Mouse (Mus musculus) intestine, embryonic 16.5 days (tissue): Measurements from ENCODE around the gene Lrrc8a. TPM values are rescaled to one million over a fixed set of nuclear protein-coding genes. Genes with fewer than 3 reads are reported as not detected.

Experiments
- ATAC-seq: fragments of 200-750 bp; cut with Nextera tagmentation; 2 replicates; pipeline ENCODE4 v1.8.0; 2017; ENCODE audit warnings: moderate TSS enrichment, moderate library complexity
- H3K27ac ChIP-seq: fragments of 300-500 bp; sonication (generic); 2 replicates; pipeline ENCODE4 v1.5.1; 2014; ENCODE audit warnings: mild to moderate bottlenecking, low read length
- H3K27me3 ChIP-seq: fragments of 300-500 bp; sonication (generic); replicated peaks from 2 replicates; pipeline ENCODE4 v1.6.1; 2014; ENCODE audit warnings: low read length, control low read depth, mixed read lengths; ENCODE audit not compliant: control insufficient read depth, insufficient read depth
- H3K36me3 ChIP-seq: fragments of 300-500 bp; sonication (generic); 2 replicates; pipeline ENCODE4 v1.6.1; 2014; ENCODE audit warnings: low read length, control low read depth; ENCODE audit not compliant: control insufficient read depth, insufficient read depth
- H3K4me1 ChIP-seq: fragments of 300-500 bp; sonication (generic); 2 replicates; pipeline ENCODE4 v1.6.1; 2014; ENCODE audit warnings: low read length, control low read depth, mixed read lengths; ENCODE audit not compliant: control insufficient read depth, insufficient read depth
- H3K4me2 ChIP-seq: fragments of 300-500 bp; sonication (generic); 2 replicates; pipeline ENCODE4 v1.6.1; 2014; ENCODE audit warnings: low read depth, low read length, control low read depth
- H3K4me3 ChIP-seq: fragments of 300-500 bp; sonication (generic); 2 replicates; pipeline ENCODE4 v1.5.1; 2014; ENCODE audit warnings: mild to moderate bottlenecking, low read length
- H3K9ac ChIP-seq: fragments of 300-500 bp; sonication (generic); 2 replicates; pipeline ENCODE4 v1.6.1; 2014; ENCODE audit warnings: low read depth, low read length
- H3K9me3 ChIP-seq: fragments of 300-500 bp; sonication (generic); 2 replicates; pipeline ENCODE4 v1.6.1; 2016; ENCODE audit warnings: low read length, control low read depth; ENCODE audit not compliant: control insufficient read depth
- WGBS: fragments of 180-500 bp; shearing (Covaris S2); extraction: QIAGEN DNeasy Blood & Tissue Kit; methylation state at CpG from one replicate; pipeline ENCODE4 v1.1.7; 2014; 5-methylcytosine and 5-hydroxymethylcytosine counted together
- polyA plus RNA-seq: library from polyadenylated mRNA; unstranded; fragments of >200 nt; fragmentation: Nextera tagmentation; extraction: Ambion mirVana; gene quantifications from 2 replicates; pipeline ENCODE4 v1.2.1, GENCODE M21; 2015

The Lrrc8a gene
- polyA plus RNA-seq = 37.4 and 40.1 TPM in 2 replicates

- WGBS = under 1% methylated on average over 54 of the region's 67 CpGs
These were observed at the start of gene Lrrc8a for GRCm38 (mm10) chr2:30237199-30237880. Gene Lrrc8a, plus strand, starts transcription at chr2:30237715.

GRCm38 (mm10) chr2:30191790-30192580 is 45.5 kb upstream of the Lrrc8a start:
- H3K27ac ChIP-seq = no peak overlapping the region; the same call in 1 of the 2 replicates
- 81% methylated on average over 12 of the region's 12 CpGs for WGBS
- no peak; the same call in 1 of the 2 replicates for ATAC-seq

More at GRCm38 (mm10) chr2:30237199-30237880, at the start of gene Lrrc8a:
- Histone ChIP-seq H3K36me3 (peaks cover 12% of the 10 kb centered on the region), H3K4me3 (peak within 1 kb of the TSS; percentile 76), H3K4me2 (peak within 1 kb of the TSS; percentile 66), H3K9ac (peak within 1 kb of the TSS; percentile 92), H3K27me3 (no peaks in the 10 kb centered on the region), H3K9me3 (no peaks in the 10 kb centered on the region), H3K27ac (peak within 1 kb of the TSS; percentile 91), H3K4me1 (peaks cover 28% of the 10 kb centered on the region)
- ATAC-seq = peak; percentile 94

GRCm38 (mm10) chr2:30194656-30195055 is 42.9 kb upstream of the Lrrc8a start:
- Histone ChIP-seq H3K9ac (no peak overlapping the region), H3K27ac (no peak overlapping the region), H3K27me3 (no peaks in the 10 kb centered on the region), H3K9me3 (no peaks in the 10 kb centered on the region), H3K4me1 (peaks cover 13% of the 10 kb centered on the region), H3K4me2 (no peak overlapping the region), H3K36me3 (no peaks in the 10 kb centered on the region; the same call in 1 of the 2 replicates), H3K4me3 (no peak overlapping the region)
- ATAC-seq = no peak
- WGBS = 83% methylated on average over 3 of the region's 3 CpGs

More at GRCm38 (mm10) chr2:30191790-30192580, 45.5 kb upstream of the Lrrc8a start:
- no peaks in the 10 kb centered on the region for H3K27me3 ChIP-seq
- H3K4me3 ChIP-seq = no peak overlapping the region
- no peaks in the 10 kb centered on the region for H3K9me3 ChIP-seq
- H3K9ac ChIP-seq = no peak overlapping the region
- H3K4me1 ChIP-seq = peaks cover 9% of the 10 kb centered on the region
- no peaks in the 10 kb centered on the region; the same call in 1 of the 2 replicates for H3K36me3 ChIP-seq
- no peak overlapping the region for H3K4me2 ChIP-seq

DNA sequence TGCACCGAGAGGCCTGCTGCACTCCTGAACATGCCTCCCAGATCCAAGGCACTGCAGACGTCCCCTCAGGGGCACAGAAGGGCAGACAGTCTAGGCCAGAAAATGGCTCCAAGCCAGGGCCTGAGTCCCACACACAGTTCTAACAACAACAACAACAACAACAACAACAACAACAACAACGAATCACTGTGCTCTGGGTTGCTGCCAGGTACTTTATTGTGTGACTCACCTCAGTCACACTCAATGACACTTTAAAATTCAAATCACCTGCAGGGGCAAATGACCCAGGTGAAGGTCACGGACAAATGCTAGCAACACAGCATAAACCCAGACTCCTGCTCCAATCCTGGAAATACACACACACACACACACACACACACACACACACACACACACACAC is 39.5 kb upstream of the Lrrc8a start:
- Histone ChIP-seq H3K4me3 (no peak overlapping the region), H3K9ac (0 out of 2 replicates have a peak overlapping the region, but pooled peaks have one; percentile 1), H3K9me3 (no peaks in the 10 kb centered on the region), H3K27ac (peak overlapping the region; percentile 41; the same call in 1 of the 2 replicates), H3K4me1 (peaks cover 7% of the 10 kb centered on the region), H3K36me3 (no peaks in the 10 kb centered on the region), H3K27me3 (no peaks in the 10 kb centered on the region), H3K4me2 (no peak overlapping the region)
- no peak for ATAC-seq
- 67% methylated on average over 4 of the region's 4 CpGs for WGBS

DNA sequence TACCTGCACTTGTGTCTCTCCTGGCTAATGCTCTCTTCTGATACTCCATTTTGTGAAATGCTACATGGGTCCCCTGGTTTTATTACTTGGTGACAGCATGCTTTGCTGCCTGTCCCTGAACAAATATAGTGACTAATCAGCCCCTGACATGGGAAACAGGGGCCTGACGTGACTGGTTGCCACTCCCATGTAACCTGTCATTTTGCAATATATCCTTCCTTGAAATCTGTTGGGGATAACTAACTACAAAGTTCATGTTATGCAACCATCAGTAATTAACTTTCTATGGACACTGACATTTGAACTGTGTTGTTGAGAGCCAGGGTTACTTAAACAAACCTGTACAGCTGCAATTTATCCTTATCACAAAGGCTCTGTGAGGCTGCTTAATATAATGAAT is 37.5 kb upstream of the Lrrc8a start:
- Histone ChIP-seq H3K9ac (peak overlapping the region; percentile 2; the same call in 1 of the 2 replicates), H3K27ac (peak overlapping the region; percentile 90), H3K9me3 (no peaks in the 10 kb centered on the region), H3K4me1 (peaks cover 11% of the 10 kb centered on the region), H3K4me2 (no peak overlapping the region), H3K27me3 (no peaks in the 10 kb centered on the region), H3K4me3 (no peak overlapping the region), H3K36me3 (no peaks in the 10 kb centered on the region)
- WGBS = 29% methylated on average over 1 of the region's 1 CpGs
- ATAC-seq = peak; percentile 89

DNA sequence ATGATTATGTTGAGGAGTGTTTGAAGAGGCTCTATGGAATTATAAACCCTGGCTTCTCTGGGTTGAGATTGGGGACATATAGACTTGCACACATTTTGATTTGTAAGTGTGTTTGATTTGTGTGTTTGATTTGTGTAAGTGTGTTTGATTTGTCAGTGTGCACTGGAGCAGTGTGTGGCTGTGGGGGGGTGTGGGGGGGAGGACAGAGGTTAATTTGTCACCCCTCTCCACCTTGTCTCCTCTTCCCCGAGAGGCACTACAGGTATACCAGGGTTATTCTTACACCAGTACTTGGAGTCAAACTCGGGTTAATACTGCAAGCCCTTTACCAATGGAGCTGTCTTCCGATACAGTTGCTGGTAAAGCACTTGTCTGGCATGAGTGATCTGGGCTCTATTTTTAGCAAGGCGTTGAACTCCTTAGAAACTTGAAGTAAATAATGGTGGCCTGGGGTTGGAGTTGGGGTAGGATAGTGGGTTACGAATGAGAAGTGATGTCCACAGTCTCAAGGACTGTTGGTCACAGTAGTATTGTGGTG is 37.1 kb upstream of the Lrrc8a start:
- Histone ChIP-seq H3K4me2 (peak overlapping the region; percentile 13; the same call in 1 of the 2 replicates), H3K4me1 (peaks cover 11% of the 10 kb centered on the region), H3K9me3 (no peaks in the 10 kb centered on the region), H3K4me3 (no peak overlapping the region), H3K9ac (no peak overlapping the region), H3K27ac (peak overlapping the region; percentile 90), H3K36me3 (no peaks in the 10 kb centered on the region), H3K27me3 (no peaks in the 10 kb centered on the region)
- ATAC-seq = peak; percentile 58
- 52% methylated on average over 5 of the region's 5 CpGs for WGBS

- no peak for ATAC-seq
- no peaks in the 10 kb centered on the region for H3K27me3 ChIP-seq
- H3K36me3 ChIP-seq = no peaks in the 10 kb centered on the region
These were observed 34.1 kb upstream of the Lrrc8a start for GRCm38 (mm10) chr2:30203439-30203838.

GRCm38 (mm10) chr2:30205255-30205628 is 32.3 kb upstream of the Lrrc8a start:
- peak overlapping the region; percentile 81 for H3K9ac ChIP-seq
- H3K4me2 ChIP-seq = peak overlapping the region; percentile 88
- no peaks in the 10 kb centered on the region for H3K9me3 ChIP-seq
- ATAC-seq = peak; percentile 73
- peaks cover 15% of the 10 kb centered on the region for H3K4me1 ChIP-seq
- WGBS = under 1% methylated on average over 13 of the region's 13 CpGs
- H3K36me3 ChIP-seq = no peaks in the 10 kb centered on the region
- H3K27me3 ChIP-seq = no peaks in the 10 kb centered on the region
- peak overlapping the region; percentile 77 for H3K4me3 ChIP-seq
- H3K27ac ChIP-seq = peak overlapping the region; percentile 86

More at GRCm38 (mm10) chr2:30203439-30203838, 34.1 kb upstream of the Lrrc8a start:
- H3K4me2 ChIP-seq = no peak overlapping the region
- H3K4me3 ChIP-seq = no peak overlapping the region
- 72% methylated on average over 7 of the region's 7 CpGs for WGBS
- no peak overlapping the region for H3K27ac ChIP-seq
- H3K9ac ChIP-seq = no peak overlapping the region
- H3K4me1 ChIP-seq = peaks cover 19% of the 10 kb centered on the region
- no peaks in the 10 kb centered on the region for H3K9me3 ChIP-seq
